Mouse (Mus musculus): ENCODE data around the gene Kcnj10. TPM values are rescaled to one million over a fixed set of nuclear protein-coding genes. Genes with fewer than 3 reads are reported as not detected.

The Kcnj10 gene
- polyA plus RNA-seq, 1 experiment from 2014 or later: 3.3 TPM

- Histone ChIP-seq H3K27me3 (ENCODE audit: insufficient read depth, low read length) (no peaks in the 10 kb centered on the region), H3K36me3 (ENCODE audit: insufficient read depth, low read length) (no peaks in the 10 kb centered on the region), H3K4me2 (ENCODE audit: low read length) (peak within 1 kb of the TSS; percentile 52), H3K9ac (ENCODE audit: low read depth, low read length) (peak within 1 kb of the TSS; percentile 31; the same call in 1 of the 2 replicates), H3K27ac (peak within 1 kb of the TSS; percentile 54), H3K9me3 (replicated peaks; ENCODE audit: low read length) (no peaks in the 10 kb centered on the region), H3K4me3 (replicated peaks; ENCODE audit: low read depth, low read length) (peak within 1 kb of the TSS; percentile 16), H3K4me1 (replicated peaks; ENCODE audit: insufficient read depth, low read length) (0 out of 2 replicates have a peak, but pooled peaks cover 5% of the 10 kb centered on the region)
- ATAC-seq (replicated peaks; ENCODE audit: low FRiP score, low read depth) (peak; percentile 53; the same call in 1 of the 2 replicates), DNase-seq (ENCODE audit: low spot score) (peak; percentile 86)
- TF ChIP-seq CTCF (IDR thresholded peaks at IDR 0.05; ENCODE audit: low read depth): no peak
- 7% methylated on average over 16 of the region's 16 CpGs for WGBS
Measured at GRCm38 (mm10) chr1:172297611-172298537, 43.1 kb upstream of the Kcnj10 start, which contains the start of gene Atp1a2. Gene Atp1a2 (minus strand): TSS chr1:172298064.

DNA sequence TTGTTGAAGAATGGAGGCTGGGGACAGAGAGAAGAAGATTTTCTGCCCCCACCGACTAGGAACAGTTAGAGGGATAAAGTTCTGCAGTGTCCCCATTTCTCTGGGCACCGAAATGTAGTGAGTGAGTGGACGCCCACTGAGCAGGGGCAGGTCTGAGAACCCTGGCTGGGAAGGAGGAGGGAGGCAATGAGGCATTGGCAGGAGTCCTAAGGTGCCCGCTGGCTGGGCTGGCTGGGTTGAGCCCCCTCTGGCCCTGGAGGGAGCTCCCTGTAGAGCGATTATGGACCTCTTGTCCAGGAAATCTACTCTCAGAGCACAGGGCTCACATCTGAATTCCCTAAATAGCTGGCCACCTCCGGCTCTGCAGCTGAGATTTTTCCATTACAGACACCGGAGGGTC is 41.5 kb upstream of the Kcnj10 start:
- Histone ChIP-seq H3K9me3 (replicated peaks; ENCODE audit: low read length) (no peaks in the 10 kb centered on the region), H3K27ac (no peak overlapping the region), H3K27me3 (ENCODE audit: insufficient read depth, low read length) (no peaks in the 10 kb centered on the region), H3K36me3 (ENCODE audit: insufficient read depth, low read length) (no peaks in the 10 kb centered on the region), H3K9ac (ENCODE audit: low read depth, low read length) (no peak overlapping the region), H3K4me3 (replicated peaks; ENCODE audit: low read depth, low read length) (no peak overlapping the region), H3K4me1 (replicated peaks; ENCODE audit: insufficient read depth, low read length) (0 out of 2 replicates have a peak, but pooled peaks cover 2% of the 10 kb centered on the region), H3K4me2 (ENCODE audit: low read length) (no peak overlapping the region)
- ATAC-seq (replicated peaks; ENCODE audit: low FRiP score, low read depth): no peak
- no peak for TF ChIP-seq CTCF (IDR thresholded peaks at IDR 0.05; ENCODE audit: low read depth)
- 66% methylated on average over 7 of the region's 7 CpGs for WGBS
- no peak for DNase-seq (ENCODE audit: low spot score)

- no peak overlapping the region for H3K9ac ChIP-seq (ENCODE audit: low read depth, low read length)
- ATAC-seq (replicated peaks; ENCODE audit: low FRiP score, low read depth) (no peak), DNase-seq (ENCODE audit: low spot score) (no peak)
- H3K36me3 ChIP-seq (ENCODE audit: insufficient read depth, low read length): no peaks in the 10 kb centered on the region
- H3K9me3 ChIP-seq (replicated peaks; ENCODE audit: low read length): no peaks in the 10 kb centered on the region
- H3K27me3 ChIP-seq (ENCODE audit: insufficient read depth, low read length): no peaks in the 10 kb centered on the region
- 69% methylated on average over 5 of the region's 5 CpGs for WGBS
- no peak overlapping the region for H3K27ac ChIP-seq
- H3K4me1 ChIP-seq (replicated peaks; ENCODE audit: insufficient read depth, low read length): 0 out of 2 replicates have a peak, but pooled peaks cover 2% of the 10 kb centered on the region
- no peak overlapping the region for H3K4me2 ChIP-seq (ENCODE audit: low read length)
- H3K4me3 ChIP-seq (replicated peaks; ENCODE audit: low read depth, low read length): no peak overlapping the region
- TF ChIP-seq CTCF (IDR thresholded peaks at IDR 0.05; ENCODE audit: low read depth): no peak
Measured at GRCm38 (mm10) chr1:172300247-172300646, 40.8 kb upstream of the Kcnj10 start.

GRCm38 (mm10) chr1:172301180-172301579 is 39.8 kb upstream of the Kcnj10 start:
- Histone ChIP-seq H3K27ac (no peak overlapping the region), H3K9me3 (replicated peaks; ENCODE audit: low read length) (no peaks in the 10 kb centered on the region), H3K4me3 (replicated peaks; ENCODE audit: low read depth, low read length) (no peak overlapping the region), H3K4me2 (ENCODE audit: low read length) (no peak overlapping the region), H3K36me3 (ENCODE audit: insufficient read depth, low read length) (no peaks in the 10 kb centered on the region), H3K27me3 (ENCODE audit: insufficient read depth, low read length) (no peaks in the 10 kb centered on the region), H3K4me1 (replicated peaks; ENCODE audit: insufficient read depth, low read length) (no peaks in the 10 kb centered on the region), H3K9ac (ENCODE audit: low read depth, low read length) (no peak overlapping the region)
- 62% methylated on average over 12 of the region's 12 CpGs for WGBS
- DNase-seq (ENCODE audit: low spot score) (no peak), ATAC-seq (replicated peaks; ENCODE audit: low FRiP score, low read depth) (no peak)
- no peak for TF ChIP-seq CTCF (IDR thresholded peaks at IDR 0.05; ENCODE audit: low read depth)

- ATAC-seq (replicated peaks; ENCODE audit: low FRiP score, low read depth) (no peak), DNase-seq (ENCODE audit: low spot score) (no peak)
- no peak overlapping the region for H3K4me3 ChIP-seq (replicated peaks; ENCODE audit: low read depth, low read length)
- no peak overlapping the region for H3K4me2 ChIP-seq (ENCODE audit: low read length)
- H3K9me3 ChIP-seq (replicated peaks; ENCODE audit: low read length): no peaks in the 10 kb centered on the region
- H3K9ac ChIP-seq (ENCODE audit: low read depth, low read length): no peak overlapping the region
- TF ChIP-seq CTCF (IDR thresholded peaks at IDR 0.05; ENCODE audit: low read depth): no peak
- WGBS: 55% methylated on average over 3 of the region's 3 CpGs
- H3K36me3 ChIP-seq (ENCODE audit: insufficient read depth, low read length): no peaks in the 10 kb centered on the region
- no peaks in the 10 kb centered on the region for H3K27me3 ChIP-seq (ENCODE audit: insufficient read depth, low read length)
- 0 out of 2 replicates have a peak, but pooled peaks cover 2% of the 10 kb centered on the region for H3K4me1 ChIP-seq (replicated peaks; ENCODE audit: insufficient read depth, low read length)
- H3K27ac ChIP-seq: no peak overlapping the region
Measured at GRCm38 (mm10) chr1:172302311-172302710, 38.7 kb upstream of the Kcnj10 start.

- Histone ChIP-seq H3K36me3 (ENCODE audit: insufficient read depth, low read length) (no peaks in the 10 kb centered on the region), H3K27ac (no peak overlapping the region), H3K9me3 (replicated peaks; ENCODE audit: low read length) (no peaks in the 10 kb centered on the region), H3K9ac (ENCODE audit: low read depth, low read length) (no peak overlapping the region), H3K4me1 (replicated peaks; ENCODE audit: insufficient read depth, low read length) (0 out of 2 replicates have a peak, but pooled peaks cover 2% of the 10 kb centered on the region), H3K4me2 (ENCODE audit: low read length) (no peak overlapping the region), H3K27me3 (ENCODE audit: insufficient read depth, low read length) (no peaks in the 10 kb centered on the region), H3K4me3 (replicated peaks; ENCODE audit: low read depth, low read length) (no peak overlapping the region)
- no peak for ATAC-seq (replicated peaks; ENCODE audit: low FRiP score, low read depth)
- 14% methylated on average over 6 of the region's 6 CpGs for WGBS
- TF ChIP-seq CTCF (IDR thresholded peaks at IDR 0.05; ENCODE audit: low read depth): no peak
- DNase-seq (ENCODE audit: low spot score): no peak
Measured at GRCm38 (mm10) chr1:172302851-172303250, 38.2 kb upstream of the Kcnj10 start.
